Mouse (Mus musculus): Measurements from ENCODE around the gene Dpm3. TPM values are rescaled to one million over a fixed set of nuclear protein-coding genes. Genes with fewer than 3 reads are reported as not detected.
A peak's percentile ranks its signal among the peaks of the same experiment; 100 is the strongest.
"Not testable (repeated sequence)": the region's sequence is repeated elsewhere in the genome, so short reads cannot be mapped to it uniquely, and the experiment has no call there.

Gene Dpm3
- total RNA-seq (2017), result 25.7 and 30.4 TPM in 2 replicates

- no peak for ATAC-seq (ENCODE audit: extremely low read depth, insufficient number of reproducible peaks, low FRiP score, poor library complexity, severe bottlenecking)
These were observed at the start of gene Dpm3 for GRCm38 (mm10) chr3:89259076-89259475. Gene Dpm3, plus strand, starts transcription at chr3:89259358.

GRCm38 (mm10) chr3:89209731-89210130, 49.4 kb upstream of the Dpm3 start:
- ATAC-seq (ENCODE audit: extremely low read depth, insufficient number of reproducible peaks, low FRiP score, poor library complexity, severe bottlenecking), result no peak

- ATAC-seq (ENCODE audit: extremely low read depth, insufficient number of reproducible peaks, low FRiP score, poor library complexity, severe bottlenecking), result no peak
These were observed 49.0 kb upstream of the Dpm3 start for GRCm38 (mm10) chr3:89210162-89210561.

DNA sequence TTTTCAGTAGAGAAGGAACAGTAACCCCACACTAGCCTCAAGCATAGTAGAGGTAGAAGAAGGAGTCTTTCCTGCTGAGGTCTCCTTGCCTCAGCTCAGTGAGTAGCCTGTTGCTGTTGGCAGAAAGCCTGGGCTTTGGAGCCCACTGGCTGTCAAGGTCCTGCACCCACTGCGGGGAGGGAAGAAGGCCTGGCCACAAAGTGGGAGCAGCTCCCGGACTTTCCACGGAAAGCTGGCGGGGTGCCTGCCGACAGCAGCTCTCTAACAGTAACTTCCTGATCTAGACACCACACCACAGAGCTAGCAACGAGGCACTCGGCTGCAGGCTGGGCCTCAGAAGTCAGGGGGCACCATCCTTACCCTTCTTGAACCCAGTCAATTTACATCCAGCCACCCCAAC, 48.4 kb upstream of the Dpm3 start:
- no peak for ATAC-seq (ENCODE audit: extremely low read depth, insufficient number of reproducible peaks, low FRiP score, poor library complexity, severe bottlenecking)

DNA sequence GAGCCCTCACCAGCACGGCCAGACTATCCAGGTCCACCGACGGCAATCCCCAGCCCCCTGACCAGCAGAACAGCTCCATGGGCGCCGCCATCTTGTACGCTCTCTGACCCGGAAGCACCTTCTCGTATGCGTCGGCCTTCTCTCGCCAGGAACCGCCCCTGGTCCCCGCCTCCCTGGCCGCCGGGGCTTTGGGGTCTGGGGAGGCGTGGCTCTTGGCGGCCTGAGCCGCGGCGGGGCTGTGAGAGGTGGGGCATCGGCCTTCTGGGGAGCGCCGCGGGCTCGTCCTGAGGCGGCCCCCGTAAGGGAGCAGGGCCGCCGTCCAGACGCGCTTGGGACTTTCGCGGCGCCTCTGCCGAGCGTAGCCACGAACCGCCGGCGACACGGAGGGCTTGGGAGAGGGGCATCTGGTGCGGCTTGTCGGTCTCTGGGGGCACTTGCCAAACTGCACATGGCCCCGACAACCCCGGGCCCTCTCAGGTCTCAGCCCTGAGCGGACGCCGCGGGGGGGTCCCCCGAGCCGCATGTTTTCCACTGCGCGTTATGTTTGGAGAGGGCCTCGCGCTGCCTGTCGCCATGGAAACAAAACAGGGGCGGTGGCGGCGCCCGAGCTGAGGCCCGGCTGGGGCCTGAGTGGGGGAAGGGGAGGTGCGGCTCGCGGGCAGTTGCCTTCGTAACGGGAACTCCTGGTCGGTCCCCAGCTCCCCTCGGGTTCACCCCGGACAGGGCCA, 45.2 kb upstream of the Dpm3 start:
- peak; percentile 72 for ATAC-seq (ENCODE audit: extremely low read depth, insufficient number of reproducible peaks, low FRiP score, poor library complexity, severe bottlenecking)

- no peak for ATAC-seq (ENCODE audit: extremely low read depth, insufficient number of reproducible peaks, low FRiP score, poor library complexity, severe bottlenecking)
These were observed 44.3 kb upstream of the Dpm3 start, which contains the start of gene Thbs3 for GRCm38 (mm10) chr3:89214681-89215411. Gene Thbs3, plus strand, starts transcription at chr3:89215180.

DNA sequence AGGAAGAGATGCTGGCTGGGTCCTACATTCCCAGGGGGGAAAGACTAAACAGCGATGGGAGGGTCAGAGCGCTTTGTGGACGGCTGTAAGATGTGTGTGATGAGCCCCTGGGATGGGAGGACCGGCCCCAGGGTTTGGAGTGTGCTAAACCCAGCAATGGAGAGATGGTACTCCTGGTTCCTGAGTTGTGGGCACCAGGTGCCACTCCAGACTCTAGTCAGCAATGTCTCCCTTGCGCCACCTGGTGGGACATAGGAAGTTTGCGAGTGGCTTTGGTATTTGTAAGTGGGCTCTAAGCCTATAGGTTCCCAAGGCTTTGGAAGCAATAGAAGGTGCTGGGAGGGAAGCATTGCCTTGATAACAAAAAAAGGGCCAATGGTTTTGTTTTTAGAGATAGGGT, 43.3 kb upstream of the Dpm3 start:
- ATAC-seq (ENCODE audit: extremely low read depth, insufficient number of reproducible peaks, low FRiP score, poor library complexity, severe bottlenecking), result peak; percentile 69

GRCm38 (mm10) chr3:89216407-89216806, 42.8 kb upstream of the Dpm3 start:
- not testable (repeated sequence) for ATAC-seq (ENCODE audit: extremely low read depth, insufficient number of reproducible peaks, low FRiP score, poor library complexity, severe bottlenecking)

DNA sequence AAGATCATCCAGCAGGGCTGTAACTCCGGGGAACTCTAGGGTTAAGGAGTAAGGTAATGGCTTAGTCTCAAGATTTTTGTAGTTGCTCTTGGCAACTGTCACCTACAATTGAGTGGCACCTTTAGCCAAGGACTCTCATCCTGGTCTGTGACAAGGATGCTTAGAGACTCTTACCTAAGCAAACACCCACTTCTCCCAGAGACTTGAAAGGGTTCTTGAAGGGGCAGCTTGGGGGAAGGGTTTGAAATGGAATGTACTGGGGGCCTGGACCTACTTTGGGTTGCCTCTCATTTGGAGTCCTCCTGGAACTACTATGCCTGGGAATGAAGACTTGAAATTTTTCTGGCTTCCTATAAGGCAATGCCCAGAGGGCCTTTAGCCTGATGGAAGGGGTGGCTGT, 40.9 kb upstream of the Dpm3 start:
- no peak for ATAC-seq (ENCODE audit: extremely low read depth, insufficient number of reproducible peaks, low FRiP score, poor library complexity, severe bottlenecking)

GRCm38 (mm10) chr3:89219546-89219945, 39.6 kb upstream of the Dpm3 start:
- ATAC-seq (ENCODE audit: extremely low read depth, insufficient number of reproducible peaks, low FRiP score, poor library complexity, severe bottlenecking), result no peak

DNA sequence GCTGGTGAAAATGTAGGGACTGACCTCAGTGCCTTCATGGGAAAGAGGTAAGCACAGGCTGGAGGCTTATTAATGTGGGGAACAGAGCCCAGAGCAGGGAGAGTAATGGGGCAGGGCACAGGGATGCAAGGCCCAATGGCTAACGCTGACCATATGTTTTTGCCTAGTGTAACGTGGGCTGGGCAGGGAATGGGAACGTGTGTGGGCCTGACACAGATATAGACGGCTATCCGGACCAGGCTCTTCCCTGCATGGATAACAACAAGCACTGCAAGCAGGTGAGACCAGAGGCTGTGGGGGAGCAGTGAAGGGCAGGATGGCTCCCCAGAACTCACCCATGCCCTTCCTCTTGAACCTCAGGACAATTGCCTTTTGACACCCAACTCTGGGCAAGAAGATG, 38.0 kb upstream of the Dpm3 start:
- no peak for ATAC-seq (ENCODE audit: extremely low read depth, insufficient number of reproducible peaks, low FRiP score, poor library complexity, severe bottlenecking)

DNA sequence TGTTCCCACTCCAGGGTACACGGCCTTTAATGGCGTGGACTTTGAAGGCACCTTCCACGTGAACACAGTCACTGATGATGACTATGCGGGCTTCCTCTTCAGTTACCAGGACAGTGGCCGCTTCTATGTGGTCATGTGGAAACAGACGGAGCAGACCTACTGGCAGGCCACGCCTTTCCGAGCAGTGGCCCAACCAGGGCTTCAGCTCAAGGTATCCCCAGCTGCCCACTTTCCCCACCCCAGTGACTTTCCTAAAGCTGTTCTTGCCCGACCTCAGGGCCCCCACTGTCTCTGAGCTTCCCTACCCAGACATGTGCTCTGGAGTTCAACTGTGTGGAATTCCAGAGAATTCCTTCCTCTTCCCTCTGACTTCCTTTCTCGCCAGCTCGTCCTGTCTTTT, 34.4 kb upstream of the Dpm3 start:
- ATAC-seq (ENCODE audit: extremely low read depth, insufficient number of reproducible peaks, low FRiP score, poor library complexity, severe bottlenecking), result no peak

GRCm38 (mm10) chr3:89225321-89225815, 33.8 kb upstream of the Dpm3 start:
- no peak for ATAC-seq (ENCODE audit: extremely low read depth, insufficient number of reproducible peaks, low FRiP score, poor library complexity, severe bottlenecking)

GRCm38 (mm10) chr3:89225918-89226317, 33.2 kb upstream of the Dpm3 start:
- ATAC-seq (ENCODE audit: extremely low read depth, insufficient number of reproducible peaks, low FRiP score, poor library complexity, severe bottlenecking), result no peak

DNA sequence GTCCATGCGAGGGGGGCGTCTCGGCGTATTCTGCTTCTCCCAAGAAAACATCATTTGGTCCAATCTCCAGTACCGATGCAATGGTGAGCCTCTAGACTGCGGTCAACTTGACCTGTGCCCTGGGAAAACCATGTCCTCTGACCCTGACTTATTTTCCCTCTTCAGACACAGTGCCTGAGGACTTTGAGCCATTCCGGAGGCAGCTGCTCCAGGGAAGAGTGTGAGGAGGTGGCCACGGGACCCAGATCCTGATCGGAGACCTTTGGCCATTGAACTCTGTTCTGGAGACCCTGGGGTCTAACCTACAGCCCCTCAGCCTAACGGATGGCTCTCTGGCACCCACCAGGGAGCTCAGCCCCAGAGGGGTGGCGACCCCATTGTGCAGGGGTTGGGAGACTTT, 32.8 kb upstream of the Dpm3 start:
- no peak for ATAC-seq (ENCODE audit: extremely low read depth, insufficient number of reproducible peaks, low FRiP score, poor library complexity, severe bottlenecking)

- no peak for ATAC-seq (ENCODE audit: extremely low read depth, insufficient number of reproducible peaks, low FRiP score, poor library complexity, severe bottlenecking)
These were observed 32.3 kb upstream of the Dpm3 start, which contains the start of gene Mtx1 for GRCm38 (mm10) chr3:89226900-89227299. Gene Mtx1, minus strand, starts transcription at chr3:89227088.

GRCm38 (mm10) chr3:89227307-89228179, 31.6 kb upstream of the Dpm3 start:
- 0 out of 2 replicates have a peak, but pooled peaks have one; percentile 7 for ATAC-seq (ENCODE audit: extremely low read depth, insufficient number of reproducible peaks, low FRiP score, poor library complexity, severe bottlenecking)

DNA sequence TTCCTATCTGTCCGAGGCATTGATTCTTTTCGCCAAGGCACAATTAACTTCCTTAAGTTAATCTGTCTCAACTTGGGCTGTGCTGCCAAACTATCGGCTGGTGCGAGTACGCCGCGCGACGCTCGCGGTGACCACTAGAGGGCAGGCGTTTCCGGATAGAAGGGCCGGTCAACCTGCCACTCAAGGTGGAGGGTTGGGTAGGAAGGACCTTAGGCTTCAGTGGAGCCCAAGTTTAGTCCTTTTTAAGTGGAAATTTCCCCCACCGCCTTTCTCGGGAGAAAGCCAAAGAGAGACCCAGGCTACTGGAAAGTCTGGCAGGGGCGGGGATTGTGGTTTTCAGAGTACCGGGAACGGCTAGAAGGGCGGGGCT, 31.0 kb upstream of the Dpm3 start:
- ATAC-seq (ENCODE audit: extremely low read depth, insufficient number of reproducible peaks, low FRiP score, poor library complexity, severe bottlenecking), result peak; percentile 82

DNA sequence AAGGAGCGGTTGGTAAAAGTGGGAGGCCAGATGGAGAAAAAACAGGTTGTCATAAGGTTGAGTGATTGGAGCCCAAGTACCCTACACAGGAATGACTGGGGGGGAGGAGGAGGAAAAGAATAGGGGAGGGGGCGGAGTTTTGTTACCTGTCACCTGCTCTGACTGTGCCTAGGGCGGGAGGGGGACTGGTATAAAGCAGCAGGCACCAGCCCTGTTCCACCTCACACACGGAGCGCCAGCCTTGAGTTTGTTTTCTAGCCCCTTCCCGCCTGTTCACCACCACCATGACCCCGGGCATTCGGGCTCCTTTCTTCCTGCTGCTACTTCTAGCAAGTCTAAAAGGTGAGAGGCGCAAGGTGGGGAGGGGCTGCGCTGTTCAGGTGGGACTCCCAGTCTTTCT, 30.3 kb upstream of the Dpm3 start, which contains the start of gene Muc1:
Gene Muc1, plus strand, starts transcription at position 222 of the 400 bp plus-strand sequence.
- no peak for ATAC-seq (ENCODE audit: extremely low read depth, insufficient number of reproducible peaks, low FRiP score, poor library complexity, severe bottlenecking)
